Mouse (Mus musculus) Patski (cell line): ENCODE results near the gene Cdk14. TPM values are rescaled to one million over a fixed set of nuclear protein-coding genes. Genes with fewer than 3 reads are reported as not detected.

ENCODE experiments used
- ATAC-seq: fragments of 100-300 bp; one replicate; pipeline ENCODE4 v1.8.0; 2021
- CTCF ChIA-PET: fragments of 350-600 bp; sonication (Branson Sonifier 250); formaldehyde crosslinking; loops from one replicate; lab custom pipeline; 2022; ENCODE audit warnings: inconsistent platforms; lab: Charles Lee
- POLR2A ChIA-PET: fragments of 350-600 bp; sonication (Branson Sonifier 250); formaldehyde crosslinking; loops from one replicate; lab custom pipeline; 2022; ENCODE audit warnings: antibody characterized with exemption, inconsistent platforms; lab: Charles Lee
- DNase-seq: peaks from one replicate; pipeline ENCODE4 v3.0.0-alpha.2; 2011; ENCODE audit warnings: low read depth, low spot score
- H3K27me3 ChIP-seq: fragments of 371-371 bp; one replicate; pipeline ENCODE4 v1.5.1; 2021
- CTCF ChIP-seq: fragments of 100-300 bp; IDR thresholded peaks from one replicate; pipeline ENCODE4 v1.5.1; 2021
- in situ Hi-C: fragments of 300-500 bp; cut with MboI; formaldehyde crosslinking; loops from 3 replicates; pipeline ENCODE4 v1.11.1; 2018; ENCODE audit warnings: low pct_unique_long_range_greater_than_20kb, mixed read lengths
- polyA plus RNA-seq: library from polyadenylated mRNA; unstranded; gene quantifications from one replicate; pipeline ENCODE4 v1.2.3, GENCODE M21; 2021

Cdk14 gene
- polyA plus RNA-seq, 1 experiment from 2014 or later: 21.7 TPM

- ChIA-PET CTCF (interaction anchor here (0.6 to 1.9 kb wide), 6 partner anchors 15 to 66 kb away, joined by 3 to 4 read pairs (median 3); no protein-coding TSS in a partner anchor), POLR2A (no interaction called here)
- H3K27me3 ChIP-seq: no peaks in the 10 kb centered on the region
- ATAC-seq (peak; percentile 98), DNase-seq (peak; percentile 98)
- in situ Hi-C loops: no loop called here
- no peak for TF ChIP-seq CTCF
These were observed 99.5 kb downstream of the Cdk14 start for GRCm38 (mm10) chr5:5320506-5321181.

GRCm38 (mm10) chr5:5319824-5320505, 100.1 kb downstream of the Cdk14 start:
- CTCF ChIA-PET: interaction anchor here (0.6 to 1.9 kb wide), 6 partner anchors 11 to 66 kb away, joined by 3 to 5 read pairs (median 4); no protein-coding TSS in a partner anchor
- DNase-seq: no peak
- POLR2A ChIA-PET: no interaction called here
- ATAC-seq: peak; percentile 1
- no peaks in the 10 kb centered on the region for H3K27me3 ChIP-seq
- in situ Hi-C loops: no loop called here
- TF ChIP-seq CTCF: no peak

GRCm38 (mm10) chr5:5314270-5314669, 105.8 kb downstream of the Cdk14 start:
- ChIA-PET CTCF (interaction anchor here (1.9 kb wide), 1 partner anchor 16 kb away, joined by 7 read pairs; no protein-coding TSS in a partner anchor), POLR2A (no interaction called here)
- in situ Hi-C loops: no loop called here
- ATAC-seq (no peak), DNase-seq (no peak)
- no peak for TF ChIP-seq CTCF
- H3K27me3 ChIP-seq: no peaks in the 10 kb centered on the region

GRCm38 (mm10) chr5:5313195-5313760, 106.8 kb downstream of the Cdk14 start:
- CTCF ChIA-PET: interaction anchor here (1.3 to 2.6 kb wide), 4 partner anchors 9 to 352 kb away, joined by 3 to 9 read pairs (median 6); no protein-coding TSS in a partner anchor
- no peak for TF ChIP-seq CTCF
- POLR2A ChIA-PET: interaction anchor here (0.6 kb wide), 1 partner anchor 975 kb away, joined by 4 read pairs; no protein-coding TSS in a partner anchor
- ATAC-seq (no peak), DNase-seq (no peak)
- in situ Hi-C loops: no loop called here
- no peaks in the 10 kb centered on the region for H3K27me3 ChIP-seq

- TF ChIP-seq CTCF: no peak
- no peak for ATAC-seq
- H3K27me3 ChIP-seq: no peaks in the 10 kb centered on the region
- no peak for DNase-seq
- CTCF ChIA-PET: interaction anchor here (1.1 to 2.0 kb wide), 3 partner anchors 8 to 35 kb away, joined by 3 to 7 read pairs (median 4); no protein-coding TSS in a partner anchor
- in situ Hi-C loops: no loop called here
- POLR2A ChIA-PET: interaction anchor here (1.3 kb wide), 1 partner anchor 11 kb away, joined by 3 read pairs; no protein-coding TSS in a partner anchor
These were observed 114.8 kb downstream of the Cdk14 start for GRCm38 (mm10) chr5:5305286-5305685.

GRCm38 (mm10) chr5:5303102-5303670, 116.9 kb downstream of the Cdk14 start:
- ChIA-PET CTCF (interaction anchor here (0.6 to 1.5 kb wide), 4 partner anchors 9 to 341 kb away, joined by 3 to 5 read pairs (median 4); no protein-coding TSS in a partner anchor), POLR2A (interaction anchor here (1.1 kb wide), 1 partner anchor 78 kb away, joined by 3 read pairs; no protein-coding TSS in a partner anchor)
- ATAC-seq: no peak
- no peak for TF ChIP-seq CTCF
- no peaks in the 10 kb centered on the region for H3K27me3 ChIP-seq
- no peak for DNase-seq
- in situ Hi-C loops: no loop called here

- POLR2A ChIA-PET: no interaction called here
- DNase-seq (no peak), ATAC-seq (no peak)
- in situ Hi-C loops: no loop called here
- no peaks in the 10 kb centered on the region for H3K27me3 ChIP-seq
- CTCF ChIA-PET: no interaction called here
- no peak for TF ChIP-seq CTCF
These were observed 118.5 kb downstream of the Cdk14 start for GRCm38 (mm10) chr5:5301571-5302079.

GRCm38 (mm10) chr5:5300998-5301397, 119.1 kb downstream of the Cdk14 start:
- in situ Hi-C loops: no loop called here
- no peaks in the 10 kb centered on the region for H3K27me3 ChIP-seq
- ChIA-PET POLR2A (no interaction called here), CTCF (interaction anchor here (1.3 kb wide), 1 partner anchor 9 kb away, joined by 3 read pairs; no protein-coding TSS in a partner anchor)
- no peak for DNase-seq
- ATAC-seq: no peak
- no peak for TF ChIP-seq CTCF

GRCm38 (mm10) chr5:5300290-5300689, 119.8 kb downstream of the Cdk14 start:
- ChIA-PET CTCF (interaction anchor here (1.3 kb wide), 1 partner anchor 9 kb away, joined by 3 read pairs; no protein-coding TSS in a partner anchor), POLR2A (no interaction called here)
- ATAC-seq (peak; percentile 63), DNase-seq (no peak)
- no peaks in the 10 kb centered on the region for H3K27me3 ChIP-seq
- TF ChIP-seq CTCF: no peak
- in situ Hi-C loops: no loop called here

GRCm38 (mm10) chr5:5297222-5297621, 122.9 kb downstream of the Cdk14 start:
- ATAC-seq: no peak
- ChIA-PET POLR2A (no interaction called here), CTCF (interaction anchor here (0.9 to 2.8 kb wide), 3 partner anchors 12 to 17 kb away, joined by 3 to 9 read pairs (median 7); no protein-coding TSS in a partner anchor)
- TF ChIP-seq CTCF: no peak
- no peak for DNase-seq
- in situ Hi-C loops: no loop called here
- H3K27me3 ChIP-seq: no peaks in the 10 kb centered on the region
